Mouse (Mus musculus) cerebellum, postnatal 10 days (tissue): ENCODE results near the gene Zan.

ENCODE experiments used
- DNase-seq, 2 experiments: peaks; one replicate each; pipeline ENCODE4 v3.0.0; 2021; ENCODE audit warnings: mixed read lengths in 2 of 2

Gene Zan

GRCm38 (mm10) chr5:137476964-137477363, at the start of gene Zan:
TSS of gene Zan (minus strand) at chr5:137477064.
- no peak for DNase-seq

DNA sequence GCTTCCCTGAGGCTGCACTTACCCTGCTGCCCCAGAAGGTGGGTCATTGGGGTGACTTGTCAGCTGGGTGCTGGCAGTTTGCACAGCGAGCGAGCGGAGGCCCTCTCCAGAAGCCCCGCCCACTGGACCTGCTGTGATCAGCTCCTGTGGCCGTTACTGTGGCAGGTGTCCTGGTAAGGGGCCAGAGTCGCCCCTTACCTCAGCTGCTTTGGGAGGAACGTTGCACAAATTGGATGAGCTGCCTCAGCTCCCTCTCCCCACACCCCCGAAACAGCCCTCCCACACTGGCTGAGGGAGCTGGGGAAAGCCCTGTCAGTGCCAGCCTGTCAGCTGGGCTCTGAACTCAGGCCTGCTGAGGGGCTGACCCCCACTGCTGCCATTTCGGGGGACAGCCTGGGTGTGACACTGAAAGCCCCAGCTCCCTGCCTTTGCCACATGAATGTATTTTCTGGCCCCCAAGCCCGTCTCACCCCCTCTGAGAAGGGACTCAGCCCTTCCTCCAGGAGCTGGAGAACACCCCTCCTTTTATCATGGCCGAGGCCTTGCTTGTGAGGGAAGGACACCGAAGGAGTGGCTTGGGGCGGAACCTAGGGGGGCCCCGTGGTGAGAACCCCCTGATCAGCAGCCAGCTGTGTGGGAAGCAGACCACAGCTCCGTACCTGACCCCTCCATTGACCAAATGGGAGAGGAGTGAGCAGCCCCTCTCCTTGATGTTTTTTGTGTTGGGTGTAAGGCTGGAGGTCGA, 49.5 kb upstream of the Zan start:
- DNase-seq, result peak; percentile 81 to 86

- DNase-seq, result peak in 1 of 2 experiments; percentile 39
Observed at GRCm38 (mm10) chr5:137525511-137525910, 48.6 kb upstream of the Zan start.

DNA sequence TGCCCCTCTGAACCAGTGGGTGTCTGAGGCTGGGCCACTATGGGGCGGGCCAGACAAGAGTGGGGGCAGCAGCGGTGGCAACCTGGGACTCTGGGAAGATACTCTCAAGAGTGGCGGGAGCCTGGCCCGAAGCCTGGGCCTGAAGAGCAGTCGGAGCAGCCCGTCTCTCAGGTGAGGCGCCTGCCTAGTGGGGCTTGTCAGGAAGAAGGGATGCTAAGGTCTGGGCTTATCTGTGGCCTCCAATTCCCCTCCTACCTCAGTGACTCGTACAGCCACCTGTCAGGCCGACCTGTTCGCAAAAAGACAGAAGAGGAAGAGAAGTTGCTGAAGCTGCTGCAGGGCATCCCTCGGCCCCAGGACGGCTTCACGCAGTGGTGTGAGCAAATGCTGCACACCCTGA, 47.8 kb upstream of the Zan start:
- peak in 1 of 2 experiments; percentile 29 for DNase-seq

- peak; percentile 51 to 52 for DNase-seq
Observed at GRCm38 (mm10) chr5:137524251-137524515, 47.3 kb upstream of the Zan start.

GRCm38 (mm10) chr5:137523396-137524250, 46.8 kb upstream of the Zan start:
- peak; percentile 3 to 24 for DNase-seq

- peak in 1 of 2 experiments; percentile 9 for DNase-seq
Observed at GRCm38 (mm10) chr5:137522711-137523110, 45.8 kb upstream of the Zan start.

- no peak for DNase-seq
Observed at GRCm38 (mm10) chr5:137521861-137522260, 45.0 kb upstream of the Zan start.

GRCm38 (mm10) chr5:137519691-137520550, 43.1 kb upstream of the Zan start:
- DNase-seq, result no peak

- peak; percentile 59 to 74 for DNase-seq
Observed at GRCm38 (mm10) chr5:137518436-137518835, 41.6 kb upstream of the Zan start, which contains the start of gene Gigyf1. TSS of gene Gigyf1 (plus strand) at chr5:137518548.

- DNase-seq, result no peak
Observed at GRCm38 (mm10) chr5:137514811-137515210, 37.9 kb upstream of the Zan start.

GRCm38 (mm10) chr5:137513951-137514721, 37.3 kb upstream of the Zan start:
- DNase-seq, result peak; percentile 62 to 65

DNA sequence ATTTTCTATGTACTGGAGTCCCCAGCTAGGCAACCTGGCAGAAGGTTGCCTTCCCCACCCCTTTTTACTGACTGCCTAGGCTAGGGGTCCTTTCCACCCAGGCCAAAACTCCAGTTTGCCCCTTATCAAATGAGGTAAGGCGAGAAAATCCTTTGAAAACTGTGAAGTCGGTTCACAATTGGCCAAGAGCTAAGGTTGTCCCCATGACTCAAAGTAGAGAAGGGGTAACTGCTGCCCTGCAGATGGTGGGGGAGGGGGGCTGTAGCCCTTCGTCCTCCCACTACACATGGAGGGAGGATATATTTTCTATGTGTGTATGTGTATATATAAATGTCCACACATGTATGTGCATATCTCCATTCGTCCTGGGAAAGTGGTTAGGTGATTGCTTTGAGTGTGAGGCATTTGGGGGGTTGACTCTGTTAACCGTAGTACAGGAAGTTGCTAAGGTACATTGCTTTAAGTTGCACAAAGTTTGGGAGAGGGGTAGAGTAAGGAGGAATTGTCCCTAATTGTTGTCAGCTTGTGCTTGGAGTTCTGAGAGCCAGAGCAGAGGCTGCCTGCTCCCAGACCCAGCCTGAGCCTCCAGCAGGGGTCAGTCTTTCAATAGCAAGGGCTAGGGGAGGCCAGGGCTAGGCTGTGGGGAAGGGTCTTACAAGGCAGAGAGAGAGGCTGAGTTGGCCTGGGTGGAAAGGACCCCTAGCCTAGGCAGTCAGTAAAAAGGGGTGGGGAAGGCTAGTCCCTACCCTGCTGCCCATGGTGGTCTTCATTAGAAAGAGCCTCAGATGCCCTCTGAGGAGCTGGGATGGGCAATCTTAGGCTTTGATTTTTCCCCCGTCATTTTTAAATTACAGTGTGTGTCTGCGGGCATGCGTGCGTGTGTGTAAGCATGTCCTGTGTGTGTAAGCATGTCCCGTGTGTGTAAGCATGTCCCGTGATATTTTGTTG, 36.3 kb upstream of the Zan start:
- peak; percentile 85 to 86 for DNase-seq

GRCm38 (mm10) chr5:137511706-137512105, 34.8 kb upstream of the Zan start:
- no peak for DNase-seq

DNA sequence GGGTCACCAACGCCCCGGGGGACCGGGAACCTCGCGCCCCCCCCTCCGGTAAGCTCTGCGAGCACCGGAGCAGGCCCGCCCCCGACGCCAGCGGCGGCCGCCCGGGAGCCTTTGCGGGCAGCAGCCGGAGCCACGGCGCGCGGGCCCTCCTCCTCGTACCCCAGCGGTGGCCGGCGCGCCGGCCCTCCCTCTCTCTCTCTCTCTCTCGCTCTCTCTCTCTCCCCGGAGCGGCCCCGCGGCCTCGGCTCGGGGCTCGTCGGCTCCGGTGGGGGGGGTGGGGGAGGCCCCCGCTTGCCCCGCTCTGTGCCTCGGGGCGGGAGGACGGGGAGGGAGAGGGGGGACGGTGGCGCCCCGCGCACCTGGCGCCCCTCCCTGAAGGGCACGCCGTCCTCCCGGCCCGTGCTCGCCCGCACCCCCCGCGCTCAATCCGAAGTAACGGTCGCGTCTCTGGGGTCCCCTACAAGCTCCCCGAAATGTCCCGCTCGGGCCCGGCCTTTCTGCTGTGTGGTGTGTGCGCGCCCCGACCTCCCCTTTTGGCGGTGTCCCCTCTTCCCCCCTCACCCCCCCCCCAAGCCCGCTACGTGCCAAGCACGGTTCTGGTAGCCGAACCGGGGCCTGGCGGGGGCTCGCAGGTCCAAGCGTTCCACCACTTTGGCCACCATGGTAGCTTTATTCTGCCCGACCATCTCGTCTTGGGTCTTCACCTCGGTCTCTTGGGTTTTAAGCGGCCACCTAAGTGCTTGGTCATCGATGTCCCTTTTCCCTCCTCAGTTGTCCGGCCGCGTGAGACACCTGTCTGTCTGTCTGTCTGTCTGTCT, 33.9 kb upstream of the Zan start:
- peak; percentile 62 to 66 for DNase-seq

DNA sequence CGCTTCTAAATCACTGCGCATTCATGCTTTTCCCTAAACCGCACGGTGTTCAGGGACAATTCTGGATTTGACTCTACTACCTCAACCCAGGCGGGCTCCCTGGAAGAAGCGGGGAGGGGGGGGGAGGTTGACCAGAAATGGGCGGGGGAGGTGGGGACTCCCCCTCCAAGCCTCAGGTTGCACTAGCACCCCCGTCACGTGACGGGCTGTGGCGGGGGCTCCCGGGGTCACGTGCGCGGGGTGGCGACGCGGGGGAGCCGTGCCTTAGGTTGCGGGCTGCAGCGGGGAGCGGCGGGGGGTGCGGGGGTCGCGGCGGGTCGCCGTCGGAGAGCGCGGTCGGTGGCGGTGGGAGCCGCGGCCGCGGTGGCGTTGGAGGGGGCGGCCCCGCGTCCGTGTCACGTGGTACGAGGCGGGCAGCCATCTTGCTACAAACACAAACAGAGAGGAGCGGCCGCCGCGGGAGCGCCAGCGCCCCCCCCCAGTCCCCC, 33.2 kb upstream of the Zan start:
- DNase-seq, result peak; percentile 91 to 92

DNA sequence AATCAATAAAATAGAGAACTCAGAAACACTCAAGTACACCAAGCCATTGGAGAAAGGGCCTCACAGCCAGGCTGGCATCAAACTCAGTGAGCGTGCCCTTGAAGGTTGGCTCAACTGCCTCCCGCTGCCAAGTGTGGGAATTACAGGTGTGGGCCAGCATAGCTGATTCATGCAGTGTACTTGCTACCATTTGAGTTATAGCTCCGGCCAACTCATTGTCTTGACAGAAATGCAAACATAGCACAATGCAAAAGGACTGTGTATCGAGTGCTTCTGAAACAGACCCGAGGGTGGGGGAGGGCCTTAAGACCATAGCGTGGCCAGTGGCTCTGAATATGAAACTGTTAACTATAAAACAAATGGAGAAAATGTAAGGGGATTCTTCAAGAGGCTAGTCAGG, 27.2 kb upstream of the Zan start:
- peak in 1 of 2 experiments; percentile 53 for DNase-seq

DNA sequence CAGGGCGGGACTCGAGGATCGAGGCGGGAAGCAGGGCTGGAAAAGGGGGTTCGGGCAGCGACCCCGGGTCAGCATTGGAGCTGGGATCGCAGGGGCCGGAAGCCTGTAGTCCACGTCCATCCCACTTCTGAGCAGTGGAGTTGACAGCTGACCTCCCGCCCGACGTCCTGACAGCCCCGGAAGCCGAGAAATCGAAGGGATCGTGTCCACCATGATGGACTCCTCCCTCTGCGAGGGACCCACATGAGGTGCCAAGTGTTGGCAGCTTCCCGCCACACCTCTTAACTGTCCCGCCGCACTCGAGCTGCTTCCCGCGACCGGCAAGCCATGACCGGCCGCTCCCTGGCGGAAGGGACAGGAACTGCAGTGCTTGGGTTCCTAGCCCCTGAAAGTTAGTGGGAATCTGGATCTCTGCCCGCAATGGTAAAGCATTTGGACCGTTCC, 25.8 kb upstream of the Zan start:
- peak; percentile 95 for DNase-seq

GRCm38 (mm10) chr5:137501709-137502666, 25.1 kb upstream of the Zan start, which contains the start of gene Pop7:
TSS of gene Pop7 (minus strand) at chr5:137502518.
- DNase-seq, result peak; percentile 99 to 100
